Mouse (Mus musculus): ENCODE measurements around the gene Nenf. TPM values are rescaled to one million over a fixed set of nuclear protein-coding genes. Genes with fewer than 3 reads are reported as not detected.
A peak's percentile ranks its signal among the peaks of the same experiment; 100 is the strongest.

Nenf gene
- polyA plus RNA-seq, 1 experiment from 2014 or later, result 95.3 TPM

DNA sequence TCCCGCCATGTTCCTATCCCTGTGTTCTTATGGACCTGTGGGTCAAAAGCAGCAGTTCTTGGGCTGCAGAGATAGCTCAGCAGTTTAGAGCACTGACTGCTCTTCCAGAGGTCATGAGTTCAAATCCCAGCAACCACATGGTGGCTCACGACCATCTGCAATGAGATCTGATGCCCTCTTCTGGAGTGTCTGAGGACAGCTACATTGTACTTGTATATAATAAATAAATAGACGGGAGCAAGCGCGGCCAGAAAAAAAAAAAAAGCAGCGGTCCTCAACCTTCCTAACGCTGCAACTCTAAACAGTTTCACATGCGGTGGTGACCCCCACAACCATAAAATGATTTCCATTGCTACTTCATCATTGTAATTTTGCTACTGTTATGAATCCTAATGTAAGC, 1.2 kb downstream of the Nenf start:
- Histone ChIP-seq H3K9me3 (no peaks in the 10 kb centered on the region), H3K27ac (no peak overlapping the region), H3K27me3 (no peaks in the 10 kb centered on the region), H3K9ac (no peak overlapping the region), H3K36me3 (no peaks in the 10 kb centered on the region), H3K4me1 (0 out of 2 replicates have a peak, but pooled peaks cover 5% of the 10 kb centered on the region), H3K4me3 (peak overlapping the region; percentile 70; the same call in 1 of the 2 replicates), H3K4me2 (replicated peaks) (peak overlapping the region; percentile 54)
- no peak for ATAC-seq (ENCODE audit: insufficient number of reproducible peaks, insufficient read depth, low FRiP score, low TSS enrichment)
- WGBS, result 84% methylated on average over 8 of the region's 8 CpGs

GRCm38 (mm10) chr1:191313926-191314325, 4.1 kb downstream of the Nenf start:
- WGBS, result 66% methylated on average over 4 of the region's 4 CpGs
- no peak for ATAC-seq (ENCODE audit: insufficient number of reproducible peaks, insufficient read depth, low FRiP score, low TSS enrichment)

GRCm38 (mm10) chr1:191313158-191313557, 4.8 kb downstream of the Nenf start:
- H3K36me3 ChIP-seq, result peaks cover 4% of the 10 kb centered on the region; the same call in 1 of the 2 replicates
- no peaks in the 10 kb centered on the region for H3K9me3 ChIP-seq
- 0 out of 2 replicates have a peak, but pooled peaks cover 5% of the 10 kb centered on the region for H3K4me1 ChIP-seq
- WGBS, result 72% methylated on average over 6 of the region's 6 CpGs
- peak overlapping the region; percentile 49 for H3K4me2 ChIP-seq (replicated peaks)
- H3K27ac ChIP-seq, result no peak overlapping the region
- H3K4me3 ChIP-seq, result peak overlapping the region; percentile 59
- H3K9ac ChIP-seq, result no peak overlapping the region
- H3K27me3 ChIP-seq, result no peaks in the 10 kb centered on the region
- ATAC-seq (ENCODE audit: insufficient number of reproducible peaks, insufficient read depth, low FRiP score, low TSS enrichment), result no peak

More at GRCm38 (mm10) chr1:191313926-191314325, 4.1 kb downstream of the Nenf start:
- no peak overlapping the region for H3K27ac ChIP-seq
- H3K9ac ChIP-seq, result no peak overlapping the region
- no peaks in the 10 kb centered on the region for H3K9me3 ChIP-seq
- no peaks in the 10 kb centered on the region for H3K27me3 ChIP-seq
- no peak overlapping the region for H3K4me3 ChIP-seq
- H3K36me3 ChIP-seq, result 0 out of 2 replicates have a peak, but pooled peaks cover 4% of the 10 kb centered on the region
- 0 out of 2 replicates have a peak, but pooled peaks cover 5% of the 10 kb centered on the region for H3K4me1 ChIP-seq
- no peak overlapping the region for H3K4me2 ChIP-seq (replicated peaks)

DNA sequence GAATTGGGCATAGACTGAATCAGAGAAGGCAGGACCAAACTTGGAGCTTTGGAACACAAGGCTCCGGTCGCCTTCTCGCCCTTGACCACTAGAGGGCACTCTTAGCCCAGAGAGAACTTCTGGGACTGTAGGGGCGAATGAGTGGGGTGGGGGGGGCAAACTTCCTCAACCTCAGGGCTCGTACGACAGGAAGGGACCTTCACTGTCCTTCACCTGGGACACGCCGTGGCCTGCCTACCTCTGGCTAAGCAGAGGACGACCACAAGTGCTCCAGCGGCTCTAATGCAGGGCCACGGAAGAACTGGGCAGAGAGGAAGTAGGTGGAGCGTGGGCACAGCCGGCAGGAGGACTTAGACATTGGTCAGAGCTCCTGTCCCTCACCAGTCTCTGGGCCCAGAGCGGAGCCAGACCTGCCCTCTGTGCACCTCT, 5.5 kb downstream of the Nenf start:
- peak; percentile 85 for ATAC-seq (ENCODE audit: insufficient number of reproducible peaks, insufficient read depth, low FRiP score, low TSS enrichment)
- Histone ChIP-seq H3K36me3 (peaks cover 4% of the 10 kb centered on the region; the same call in 1 of the 2 replicates), H3K4me2 (replicated peaks) (peak overlapping the region; percentile 49), H3K27ac (no peak overlapping the region), H3K9me3 (no peaks in the 10 kb centered on the region), H3K9ac (peak overlapping the region; percentile 42), H3K27me3 (no peaks in the 10 kb centered on the region), H3K4me1 (0 out of 2 replicates have a peak, but pooled peaks cover 5% of the 10 kb centered on the region), H3K4me3 (peak overlapping the region; percentile 59)
- WGBS, result 2% methylated on average over 14 of the region's 14 CpGs

DNA sequence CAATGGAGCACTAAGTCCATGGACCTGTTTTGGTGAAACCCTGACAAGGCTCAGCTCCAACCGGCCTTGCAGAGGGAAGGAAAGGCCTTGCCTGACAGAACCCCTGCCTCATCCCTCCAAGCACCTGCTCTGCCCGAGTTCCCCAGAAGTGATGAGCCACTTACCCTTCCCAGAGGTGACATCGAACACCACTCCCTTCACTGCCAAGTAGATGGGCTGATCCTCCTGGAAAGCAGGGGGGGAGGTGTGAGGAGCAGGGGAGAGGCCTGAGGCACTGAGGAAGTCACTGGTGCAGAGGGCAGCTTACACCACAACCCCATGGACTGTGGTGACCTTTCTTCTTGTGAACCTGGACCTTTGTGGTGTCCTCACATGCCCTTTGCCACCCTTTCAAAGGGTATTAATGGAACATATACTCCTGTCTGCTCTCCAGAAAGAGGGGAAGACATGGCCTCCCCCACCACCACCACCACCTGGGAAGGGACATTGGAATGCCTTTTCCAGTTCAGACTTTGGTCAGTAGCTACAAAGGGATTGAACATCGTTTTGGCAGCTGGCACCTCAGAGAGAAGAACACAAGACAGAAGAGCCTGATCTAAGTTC, 6.6 kb downstream of the Nenf start:
- no peak overlapping the region for H3K27ac ChIP-seq
- H3K4me3 ChIP-seq, result no peak overlapping the region
- H3K27me3 ChIP-seq, result no peaks in the 10 kb centered on the region
- no peak for ATAC-seq (ENCODE audit: insufficient number of reproducible peaks, insufficient read depth, low FRiP score, low TSS enrichment)
- H3K4me1 ChIP-seq, result no peaks in the 10 kb centered on the region
- H3K9ac ChIP-seq, result no peak overlapping the region
- no peaks in the 10 kb centered on the region for H3K9me3 ChIP-seq
- H3K4me2 ChIP-seq (replicated peaks), result no peak overlapping the region
- 68% methylated on average over 4 of the region's 4 CpGs for WGBS
- peaks cover 8% of the 10 kb centered on the region; the same call in 1 of the 2 replicates for H3K36me3 ChIP-seq

DNA sequence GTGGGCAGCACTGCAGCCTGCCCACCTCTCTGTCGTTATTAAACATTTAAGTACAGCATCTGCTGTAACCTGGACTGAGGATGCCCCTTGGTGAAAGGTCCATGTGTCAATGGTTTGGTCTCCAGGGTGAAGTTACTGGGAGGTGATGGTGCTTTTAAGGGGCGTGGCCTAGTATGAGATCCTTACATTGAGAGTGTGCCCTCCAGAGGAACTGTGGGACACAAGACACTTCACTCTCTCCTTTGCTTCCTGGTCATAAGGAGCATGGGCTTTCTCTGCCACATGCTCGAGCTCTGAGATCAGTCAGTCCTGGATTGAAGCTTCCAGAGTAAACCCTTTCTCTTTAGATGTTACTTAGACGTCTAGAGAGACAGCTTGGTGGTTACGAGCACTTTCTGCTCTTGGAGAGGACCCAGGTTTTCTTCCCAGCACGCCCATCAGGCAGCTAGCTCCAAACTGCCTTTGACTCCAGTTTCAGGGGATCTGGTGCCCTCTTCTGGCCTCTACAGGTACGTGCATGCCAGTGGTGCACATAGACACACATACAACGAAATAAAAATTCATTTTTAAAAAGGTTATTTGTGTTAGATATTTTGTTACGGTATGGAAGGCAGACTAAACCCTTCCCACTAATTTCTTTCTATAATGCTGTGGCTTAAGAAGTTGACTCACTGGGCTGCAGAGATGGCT, 10.1 kb downstream of the Nenf start:
- Histone ChIP-seq H3K4me3 (no peak overlapping the region), H3K4me1 (no peaks in the 10 kb centered on the region), H3K27me3 (no peaks in the 10 kb centered on the region), H3K36me3 (peaks cover 8% of the 10 kb centered on the region; the same call in 1 of the 2 replicates), H3K9me3 (no peaks in the 10 kb centered on the region), H3K9ac (no peak overlapping the region), H3K4me2 (replicated peaks) (no peak overlapping the region), H3K27ac (no peak overlapping the region)
- 81% methylated on average over 9 of the region's 9 CpGs for WGBS
- ATAC-seq (ENCODE audit: insufficient number of reproducible peaks, insufficient read depth, low FRiP score, low TSS enrichment), result no peak

- Histone ChIP-seq H3K4me3 (no peak overlapping the region), H3K4me1 (no peaks in the 10 kb centered on the region), H3K27me3 (no peaks in the 10 kb centered on the region), H3K4me2 (replicated peaks) (no peak overlapping the region), H3K27ac (no peak overlapping the region), H3K9me3 (no peaks in the 10 kb centered on the region), H3K36me3 (peaks cover 8% of the 10 kb centered on the region; the same call in 1 of the 2 replicates), H3K9ac (no peak overlapping the region)
- 92% methylated on average over 9 of the region's 9 CpGs for WGBS
- ATAC-seq (ENCODE audit: insufficient number of reproducible peaks, insufficient read depth, low FRiP score, low TSS enrichment), result no peak
Measured at GRCm38 (mm10) chr1:191306316-191306715, 11.7 kb downstream of the Nenf start.

- WGBS, result 60% methylated on average over 7 of the region's 7 CpGs
- no peaks in the 10 kb centered on the region for H3K9me3 ChIP-seq
- peaks cover 8% of the 10 kb centered on the region; the same call in 1 of the 2 replicates for H3K36me3 ChIP-seq
- no peaks in the 10 kb centered on the region for H3K4me1 ChIP-seq
- no peak overlapping the region for H3K27ac ChIP-seq
- H3K27me3 ChIP-seq, result no peaks in the 10 kb centered on the region
- no peak overlapping the region for H3K4me2 ChIP-seq (replicated peaks)
- H3K9ac ChIP-seq, result no peak overlapping the region
- no peak for ATAC-seq (ENCODE audit: insufficient number of reproducible peaks, insufficient read depth, low FRiP score, low TSS enrichment)
- no peak overlapping the region for H3K4me3 ChIP-seq
Measured at GRCm38 (mm10) chr1:191305610-191306009, 12.4 kb downstream of the Nenf start.

- no peak for ATAC-seq (ENCODE audit: insufficient number of reproducible peaks, insufficient read depth, low FRiP score, low TSS enrichment)
- Histone ChIP-seq H3K27ac (no peak overlapping the region), H3K4me2 (replicated peaks) (no peak overlapping the region), H3K36me3 (peaks cover 6% of the 10 kb centered on the region; the same call in 1 of the 2 replicates), H3K9ac (no peak overlapping the region), H3K27me3 (no peaks in the 10 kb centered on the region), H3K9me3 (no peaks in the 10 kb centered on the region), H3K4me1 (no peaks in the 10 kb centered on the region), H3K4me3 (no peak overlapping the region)
- 65% methylated on average over 6 of the region's 6 CpGs for WGBS
Measured at GRCm38 (mm10) chr1:191304216-191304615, 13.8 kb downstream of the Nenf start.

GRCm38 (mm10) chr1:191303736-191304135, 14.3 kb downstream of the Nenf start:
- Histone ChIP-seq H3K9ac (no peak overlapping the region), H3K36me3 (peaks cover 4% of the 10 kb centered on the region; the same call in 1 of the 2 replicates), H3K4me1 (no peaks in the 10 kb centered on the region), H3K4me2 (replicated peaks) (no peak overlapping the region), H3K9me3 (no peaks in the 10 kb centered on the region), H3K4me3 (no peak overlapping the region), H3K27ac (no peak overlapping the region), H3K27me3 (no peaks in the 10 kb centered on the region)
- no peak for ATAC-seq (ENCODE audit: insufficient number of reproducible peaks, insufficient read depth, low FRiP score, low TSS enrichment)
- WGBS, result 77% methylated on average over 3 of the region's 3 CpGs

- Histone ChIP-seq H3K4me3 (no peak overlapping the region), H3K9me3 (no peaks in the 10 kb centered on the region), H3K4me2 (replicated peaks) (no peak overlapping the region), H3K27ac (no peak overlapping the region), H3K9ac (no peak overlapping the region), H3K4me1 (no peaks in the 10 kb centered on the region), H3K36me3 (0 out of 2 replicates have a peak, but pooled peaks cover 3% of the 10 kb centered on the region), H3K27me3 (no peaks in the 10 kb centered on the region)
- ATAC-seq (ENCODE audit: insufficient number of reproducible peaks, insufficient read depth, low FRiP score, low TSS enrichment), result no peak
- 28% methylated on average over 4 of the region's 4 CpGs for WGBS
Measured at GRCm38 (mm10) chr1:191301903-191302302, 16.1 kb downstream of the Nenf start.

All from embryonic facial prominence, embryonic 12.5 days (tissue).